Mouse (Mus musculus) midbrain, embryonic 14.5 days (tissue): ENCODE results near the gene Tprg. TPM values are rescaled to one million over a fixed set of nuclear protein-coding genes. Genes with fewer than 3 reads are reported as not detected.

Experiments used
- ATAC-seq: fragments of 200-750 bp; cut with Nextera tagmentation; 2 replicates; pipeline ENCODE4 v1.8.0; 2017; ENCODE audit warnings: moderate number of reproducible peaks, moderate library complexity; ENCODE audit not compliant: low FRiP score, low TSS enrichment
- DNase-seq: peaks from one replicate; pipeline ENCODE4 v3.0.0-alpha.2; 2015
- H3K27ac ChIP-seq: fragments of 300-500 bp; sonication (generic); replicated peaks from 2 replicates; pipeline ENCODE4 v1.5.1; 2014; ENCODE audit warnings: mild to moderate bottlenecking, low read depth, low read length, moderate library complexity
- H3K27me3 ChIP-seq: fragments of 300-500 bp; sonication (generic); 2 replicates; pipeline ENCODE4 v1.6.1; 2014; ENCODE audit warnings: low read length, control low read depth, mixed read lengths; ENCODE audit not compliant: control insufficient read depth, insufficient read depth
- H3K36me3 ChIP-seq: fragments of 300-500 bp; sonication (generic); 2 replicates; pipeline ENCODE4 v1.6.1; 2014; ENCODE audit warnings: low read length, control low read depth; ENCODE audit not compliant: control insufficient read depth, insufficient read depth
- H3K4me1 ChIP-seq: fragments of 300-500 bp; sonication (generic); 2 replicates; pipeline ENCODE4 v1.6.1; 2014; ENCODE audit warnings: mild to moderate bottlenecking, antibody characterized with exemption, low read length, control low read depth; ENCODE audit not compliant: control insufficient read depth, insufficient read depth
- H3K4me2 ChIP-seq: fragments of 300-500 bp; sonication (generic); 2 replicates; pipeline ENCODE4 v1.6.1; 2014; ENCODE audit warnings: mild to moderate bottlenecking, low read length, moderate library complexity
- H3K4me3 ChIP-seq: fragments of 300-500 bp; sonication (generic); replicated peaks from 2 replicates; pipeline ENCODE4 v1.5.1; 2014; ENCODE audit warnings: low read depth, low read length
- H3K9ac ChIP-seq: fragments of 300-500 bp; sonication (generic); replicated peaks from 2 replicates; pipeline ENCODE4 v1.6.1; 2014; ENCODE audit warnings: mild to moderate bottlenecking, low read length, moderate library complexity
- H3K9me3 ChIP-seq: fragments of 300-500 bp; sonication (generic); 2 replicates; pipeline ENCODE4 v1.6.1; 2016; ENCODE audit warnings: low read length, control low read depth, mixed read lengths; ENCODE audit not compliant: control insufficient read depth
- WGBS: fragments of 180-500 bp; shearing (Covaris S2); extraction: QIAGEN DNeasy Blood & Tissue Kit; methylation state at CpG from one replicate; pipeline ENCODE4 v1.1.7; 2014; 5-methylcytosine and 5-hydroxymethylcytosine counted together
- polyA plus RNA-seq: library from polyadenylated mRNA; unstranded; fragments of >200 nt; fragmentation: Nextera tagmentation; extraction: Ambion mirVana; gene quantifications from 2 replicates; pipeline ENCODE4 v1.2.1, GENCODE M21; 2014

Gene Tprg
- not detected in 2 replicates for polyA plus RNA-seq

GRCm38 (mm10) chr16:25286517-25286916 lies at the start of gene Tprg:
TSS of gene Tprg (plus strand) at chr16:25286817.
- no peak for DNase-seq
- ATAC-seq = no peak
- Histone ChIP-seq H3K9me3 (no peaks in the 10 kb centered on the region), H3K27me3 (no peaks in the 10 kb centered on the region), H3K4me2 (no peak within 1 kb of the TSS), H3K36me3 (no peaks in the 10 kb centered on the region), H3K4me1 (no peaks in the 10 kb centered on the region), H3K27ac (no peak within 1 kb of the TSS), H3K9ac (no peak within 1 kb of the TSS), H3K4me3 (no peak within 1 kb of the TSS)
- 94% methylated on average over 5 of the region's 5 CpGs for WGBS

GRCm38 (mm10) chr16:25238274-25239050 lies 48.2 kb upstream of the Tprg start:
- Histone ChIP-seq H3K9me3 (no peaks in the 10 kb centered on the region), H3K36me3 (no peaks in the 10 kb centered on the region), H3K4me1 (no peaks in the 10 kb centered on the region), H3K4me2 (no peak overlapping the region), H3K4me3 (no peak overlapping the region), H3K27ac (no peak overlapping the region), H3K9ac (no peak overlapping the region), H3K27me3 (no peaks in the 10 kb centered on the region)
- 90% methylated on average over 11 of the region's 11 CpGs for WGBS
- DNase-seq (no peak), ATAC-seq (no peak)

GRCm38 (mm10) chr16:25248889-25249288 lies 37.7 kb upstream of the Tprg start:
- no peak for ATAC-seq
- Histone ChIP-seq H3K4me1 (no peaks in the 10 kb centered on the region), H3K4me3 (no peak overlapping the region), H3K36me3 (no peaks in the 10 kb centered on the region), H3K9me3 (no peaks in the 10 kb centered on the region), H3K4me2 (no peak overlapping the region), H3K27ac (no peak overlapping the region), H3K27me3 (no peaks in the 10 kb centered on the region), H3K9ac (no peak overlapping the region)
- DNase-seq = no peak
- 93% methylated on average over 6 of the region's 6 CpGs for WGBS

GRCm38 (mm10) chr16:25250129-25250749 lies 36.4 kb upstream of the Tprg start:
- 89% methylated on average over 6 of the region's 6 CpGs for WGBS
- Histone ChIP-seq H3K27ac (no peak overlapping the region), H3K4me3 (no peak overlapping the region), H3K9me3 (no peaks in the 10 kb centered on the region), H3K9ac (no peak overlapping the region), H3K4me2 (no peak overlapping the region), H3K4me1 (no peaks in the 10 kb centered on the region), H3K36me3 (no peaks in the 10 kb centered on the region), H3K27me3 (no peaks in the 10 kb centered on the region)
- ATAC-seq (no peak), DNase-seq (no peak)

GRCm38 (mm10) chr16:25251080-25251479 lies 35.5 kb upstream of the Tprg start:
- H3K4me3 ChIP-seq = no peak overlapping the region
- no peak overlapping the region for H3K27ac ChIP-seq
- WGBS = 77% methylated on average over 9 of the region's 9 CpGs
- ATAC-seq = no peak
- no peaks in the 10 kb centered on the region for H3K27me3 ChIP-seq
- H3K4me2 ChIP-seq = no peak overlapping the region
- H3K36me3 ChIP-seq = no peaks in the 10 kb centered on the region
- no peak for DNase-seq
- H3K9me3 ChIP-seq = no peaks in the 10 kb centered on the region
- H3K4me1 ChIP-seq = no peaks in the 10 kb centered on the region
- H3K9ac ChIP-seq = no peak overlapping the region

- 80% methylated on average over 6 of the region's 6 CpGs for WGBS
- no peak for DNase-seq
- no peaks in the 10 kb centered on the region for H3K27me3 ChIP-seq
Measured at GRCm38 (mm10) chr16:25254646-25255045, 32.0 kb upstream of the Tprg start.

GRCm38 (mm10) chr16:25255186-25255585 lies 31.4 kb upstream of the Tprg start:
- WGBS = 81% methylated on average over 11 of the region's 11 CpGs
- no peak overlapping the region for H3K9ac ChIP-seq

More at GRCm38 (mm10) chr16:25254646-25255045, 32.0 kb upstream of the Tprg start:
- H3K4me2 ChIP-seq = no peak overlapping the region
- H3K36me3 ChIP-seq = no peaks in the 10 kb centered on the region
- no peak overlapping the region for H3K27ac ChIP-seq
- no peaks in the 10 kb centered on the region for H3K9me3 ChIP-seq
- no peaks in the 10 kb centered on the region for H3K4me1 ChIP-seq
- no peak overlapping the region for H3K9ac ChIP-seq
- no peak overlapping the region for H3K4me3 ChIP-seq
- no peak for ATAC-seq

GRCm38 (mm10) chr16:25255603-25256260 lies 30.9 kb upstream of the Tprg start:
- no peak for DNase-seq
- WGBS = 86% methylated on average over 8 of the region's 8 CpGs

More at GRCm38 (mm10) chr16:25255186-25255585, 31.4 kb upstream of the Tprg start:
- H3K4me3 ChIP-seq = no peak overlapping the region
- DNase-seq (peak; percentile 9), ATAC-seq (no peak)
- H3K27me3 ChIP-seq = no peaks in the 10 kb centered on the region
- H3K36me3 ChIP-seq = no peaks in the 10 kb centered on the region
- H3K27ac ChIP-seq = no peak overlapping the region
- H3K4me1 ChIP-seq = no peaks in the 10 kb centered on the region
- H3K9me3 ChIP-seq = no peaks in the 10 kb centered on the region
- no peak overlapping the region for H3K4me2 ChIP-seq

More at GRCm38 (mm10) chr16:25255603-25256260, 30.9 kb upstream of the Tprg start:
- Histone ChIP-seq H3K9ac (no peak overlapping the region), H3K4me3 (no peak overlapping the region), H3K27me3 (no peaks in the 10 kb centered on the region), H3K4me2 (no peak overlapping the region), H3K36me3 (no peaks in the 10 kb centered on the region), H3K9me3 (no peaks in the 10 kb centered on the region), H3K4me1 (no peaks in the 10 kb centered on the region), H3K27ac (no peak overlapping the region)
- ATAC-seq = no peak
